Mouse (Mus musculus): Measurements from ENCODE around the gene C77080. TPM values are rescaled to one million over a fixed set of nuclear protein-coding genes. Genes with fewer than 3 reads are reported as not detected.
A peak's percentile ranks its signal among the peaks of the same experiment; 100 is the strongest.

The C77080 gene
- polyA plus RNA-seq, 1 experiment from 2014 or later, result 7.8 TPM

DNA sequence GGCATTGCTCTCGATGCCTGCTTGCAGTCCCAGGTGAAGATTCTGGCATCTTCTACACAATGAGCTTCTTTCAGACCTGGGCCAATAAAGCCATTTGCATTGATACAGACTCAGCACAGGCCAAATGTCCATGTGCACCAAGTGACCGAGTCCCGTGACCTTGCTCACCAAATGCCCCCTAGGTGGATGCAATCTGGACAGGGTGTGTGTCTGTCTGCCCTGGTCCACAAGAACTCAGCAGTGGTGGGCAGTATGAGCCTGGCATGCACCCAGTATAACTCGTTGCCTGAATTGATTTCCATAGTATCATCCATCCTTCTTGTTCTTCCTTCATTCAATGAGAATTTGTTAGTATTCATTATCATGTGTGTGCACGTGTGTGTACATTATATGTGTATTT is 22.0 kb upstream of the C77080 start:
- 83% methylated on average over 5 of the region's 5 CpGs for WGBS
- no peak for ATAC-seq (ENCODE audit: low FRiP score, low TSS enrichment)
- no peak overlapping the region for H3K4me3 ChIP-seq (ENCODE audit: low read length)

DNA sequence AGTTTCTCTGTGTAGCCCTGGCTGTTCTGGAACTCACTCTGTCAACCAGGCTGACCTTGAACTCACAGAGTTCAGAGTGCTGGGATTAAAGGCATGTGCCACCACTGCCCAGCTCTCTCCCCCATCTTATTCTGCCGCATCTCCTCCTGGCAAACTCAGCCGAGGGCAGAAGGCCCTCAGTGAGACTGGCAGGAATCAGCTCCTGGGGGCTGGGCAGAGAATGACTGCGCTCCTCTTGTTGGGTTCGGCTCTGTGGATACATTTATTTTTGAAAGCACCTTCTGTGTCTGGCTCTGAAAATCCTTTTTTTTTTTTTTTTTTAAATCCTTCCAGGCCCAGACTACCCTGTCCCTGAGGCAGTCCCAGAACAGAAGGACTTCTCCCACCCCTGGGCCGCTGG is 21.6 kb upstream of the C77080 start:
- WGBS, result 80% methylated on average over 5 of the region's 5 CpGs
- Histone ChIP-seq H3K27me3 (ENCODE audit: control insufficient read depth, insufficient read depth, low read length) (peaks cover 6% of the 10 kb centered on the region; the same call in 1 of the 2 replicates), H3K9me3 (ENCODE audit: control insufficient read depth, low read length) (no peaks in the 10 kb centered on the region), H3K27ac (ENCODE audit: low read depth, low read length) (no peak overlapping the region), H3K4me1 (ENCODE audit: control insufficient read depth, insufficient read depth, low read length) (peaks cover 12% of the 10 kb centered on the region), H3K4me3 (ENCODE audit: low read length) (no peak overlapping the region), H3K4me2 (replicated peaks; ENCODE audit: low read depth, low read length) (no peak overlapping the region), H3K9ac (ENCODE audit: low read depth, low read length) (no peak overlapping the region), H3K36me3 (ENCODE audit: control insufficient read depth, insufficient read depth, low read length) (no peaks in the 10 kb centered on the region)
- ATAC-seq (ENCODE audit: low FRiP score, low TSS enrichment), result no peak

More for the DNA sequence above, 22.0 kb upstream of the C77080 start:
- Histone ChIP-seq H3K4me2 (replicated peaks; ENCODE audit: low read depth, low read length) (no peak overlapping the region), H3K36me3 (ENCODE audit: control insufficient read depth, insufficient read depth, low read length) (no peaks in the 10 kb centered on the region), H3K4me1 (ENCODE audit: control insufficient read depth, insufficient read depth, low read length) (peaks cover 13% of the 10 kb centered on the region), H3K9ac (ENCODE audit: low read depth, low read length) (no peak overlapping the region), H3K27ac (ENCODE audit: low read depth, low read length) (no peak overlapping the region), H3K27me3 (ENCODE audit: control insufficient read depth, insufficient read depth, low read length) (peaks cover 6% of the 10 kb centered on the region; the same call in 1 of the 2 replicates), H3K9me3 (ENCODE audit: control insufficient read depth, low read length) (no peaks in the 10 kb centered on the region)

DNA sequence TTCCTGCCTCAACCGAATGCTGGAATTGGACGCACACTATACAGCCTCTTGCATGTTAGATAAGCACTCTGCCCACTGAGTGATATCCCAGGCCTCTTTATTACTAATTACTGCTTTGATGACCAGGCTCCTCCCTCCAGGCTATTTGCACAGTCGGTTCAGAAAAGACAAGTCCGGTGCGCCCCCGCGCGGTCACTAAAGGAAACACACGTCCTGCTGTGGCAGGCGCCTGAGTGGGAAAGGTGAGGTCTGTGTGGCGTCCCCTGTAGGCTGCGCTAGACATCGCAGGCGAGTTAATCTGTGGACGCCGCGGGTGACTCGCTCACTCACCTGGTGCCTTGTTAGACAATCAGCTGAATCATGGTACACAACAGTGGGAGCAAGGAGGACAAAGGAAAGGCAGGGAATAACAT is 15.3 kb upstream of the C77080 start:
- no peaks in the 10 kb centered on the region for H3K4me1 ChIP-seq (ENCODE audit: control insufficient read depth, insufficient read depth, low read length)
- H3K9me3 ChIP-seq (ENCODE audit: control insufficient read depth, low read length), result no peaks in the 10 kb centered on the region
- no peaks in the 10 kb centered on the region for H3K27me3 ChIP-seq (ENCODE audit: control insufficient read depth, insufficient read depth, low read length)
- no peak overlapping the region for H3K4me3 ChIP-seq (ENCODE audit: low read length)
- no peak overlapping the region for H3K4me2 ChIP-seq (replicated peaks; ENCODE audit: low read depth, low read length)
- 2% methylated on average over 18 of the region's 18 CpGs for WGBS
- H3K36me3 ChIP-seq (ENCODE audit: control insufficient read depth, insufficient read depth, low read length), result no peaks in the 10 kb centered on the region
- H3K9ac ChIP-seq (ENCODE audit: low read depth, low read length), result no peak overlapping the region
- peak; percentile 42 for ATAC-seq (ENCODE audit: low FRiP score, low TSS enrichment)
- no peak overlapping the region for H3K27ac ChIP-seq (ENCODE audit: low read depth, low read length)

DNA sequence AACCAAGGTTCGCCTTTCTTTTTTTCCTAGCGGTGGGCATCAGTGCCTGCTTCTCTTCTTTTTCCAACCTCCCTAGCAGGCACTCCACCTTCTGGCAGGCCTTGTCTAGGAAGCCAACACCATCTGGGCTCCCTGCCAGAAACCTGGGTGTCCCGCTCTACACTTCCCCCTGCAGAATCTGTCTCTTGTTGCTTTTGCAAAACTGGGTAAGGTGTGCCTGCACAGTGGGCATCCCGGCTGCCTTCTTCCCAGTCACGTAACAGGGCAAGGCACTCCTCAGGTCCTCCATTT is 11.5 kb upstream of the C77080 start:
- H3K9ac ChIP-seq (ENCODE audit: low read depth, low read length), result no peak overlapping the region
- ATAC-seq (ENCODE audit: low FRiP score, low TSS enrichment), result peak; percentile 8; the same call in 1 of the 2 replicates
- no peak overlapping the region for H3K4me2 ChIP-seq (replicated peaks; ENCODE audit: low read depth, low read length)

DNA sequence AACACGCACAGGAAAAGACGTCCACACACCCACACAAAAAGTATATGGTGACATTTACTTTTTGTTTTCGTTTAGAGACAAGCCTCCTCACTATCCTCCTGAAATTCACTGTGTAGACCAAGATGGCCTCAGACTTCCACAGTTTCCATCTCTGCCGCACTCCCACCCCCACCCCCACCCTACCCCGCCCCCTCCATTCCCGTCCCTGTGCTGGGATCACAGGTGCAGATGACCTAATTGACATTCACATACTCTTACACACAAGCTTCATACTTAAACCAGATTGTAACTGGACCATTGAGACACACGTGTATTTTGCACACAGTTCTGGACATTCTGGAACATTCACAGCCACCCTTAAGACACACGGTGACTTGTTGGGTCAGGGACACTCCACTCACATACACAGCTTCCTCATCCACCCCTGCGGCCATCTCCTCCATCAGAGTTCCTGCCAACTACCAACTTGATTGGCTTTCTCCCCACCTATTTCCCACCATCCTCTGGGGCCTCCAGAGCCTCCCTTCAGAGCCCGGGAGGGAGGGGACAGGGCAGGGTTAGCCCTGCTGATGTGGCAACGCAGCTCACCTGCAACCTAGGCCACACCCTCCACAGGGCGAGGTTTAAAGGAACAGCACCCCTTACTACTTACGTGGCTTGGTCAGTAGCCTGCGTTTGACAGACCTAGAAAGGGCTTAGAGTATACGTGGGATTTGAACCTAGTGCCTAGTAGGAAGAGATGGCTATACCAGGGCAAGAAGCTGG is 11.0 kb upstream of the C77080 start:
- H3K36me3 ChIP-seq (ENCODE audit: control insufficient read depth, insufficient read depth, low read length), result no peaks in the 10 kb centered on the region
- H3K4me2 ChIP-seq (replicated peaks; ENCODE audit: low read depth, low read length), result peak overlapping the region; percentile 21; the same call in 1 of the 2 replicates
- ATAC-seq (ENCODE audit: low FRiP score, low TSS enrichment), result peak; percentile 65
- H3K27me3 ChIP-seq (ENCODE audit: control insufficient read depth, insufficient read depth, low read length), result no peaks in the 10 kb centered on the region
- H3K9me3 ChIP-seq (ENCODE audit: control insufficient read depth, low read length), result no peaks in the 10 kb centered on the region
- no peak overlapping the region for H3K4me3 ChIP-seq (ENCODE audit: low read length)
- no peak overlapping the region for H3K9ac ChIP-seq (ENCODE audit: low read depth, low read length)
- no peaks in the 10 kb centered on the region for H3K4me1 ChIP-seq (ENCODE audit: control insufficient read depth, insufficient read depth, low read length)
- H3K27ac ChIP-seq (ENCODE audit: low read depth, low read length), result no peak overlapping the region
- 21% methylated on average over 15 of the region's 15 CpGs for WGBS

More for the DNA sequence above, 11.5 kb upstream of the C77080 start:
- Histone ChIP-seq H3K4me3 (ENCODE audit: low read length) (no peak overlapping the region), H3K4me1 (ENCODE audit: control insufficient read depth, insufficient read depth, low read length) (no peaks in the 10 kb centered on the region), H3K9me3 (ENCODE audit: control insufficient read depth, low read length) (no peaks in the 10 kb centered on the region), H3K27me3 (ENCODE audit: control insufficient read depth, insufficient read depth, low read length) (no peaks in the 10 kb centered on the region), H3K36me3 (ENCODE audit: control insufficient read depth, insufficient read depth, low read length) (no peaks in the 10 kb centered on the region), H3K27ac (ENCODE audit: low read depth, low read length) (no peak overlapping the region)
- 44% methylated on average over 5 of the region's 5 CpGs for WGBS

DNA sequence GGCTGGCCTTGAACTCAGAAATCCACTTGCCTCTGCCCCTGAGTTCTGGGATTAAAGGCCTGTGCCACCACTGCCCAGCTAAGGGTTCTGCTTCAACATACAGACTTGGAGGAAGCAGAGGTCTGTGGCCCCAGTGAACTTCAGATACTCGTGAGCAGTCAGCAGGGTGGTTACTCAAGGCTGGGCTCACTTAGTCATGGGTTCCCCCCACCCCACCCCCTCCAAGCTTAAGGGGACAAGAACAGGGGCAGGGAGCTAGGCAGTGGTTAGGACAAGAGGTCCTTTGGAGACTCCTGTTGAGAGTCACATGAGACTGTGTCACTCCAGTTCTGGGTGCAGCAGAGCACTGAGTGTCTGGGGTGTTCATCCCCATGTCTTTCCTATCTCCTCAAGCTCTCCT is 7.5 kb upstream of the C77080 start:
- Histone ChIP-seq H3K27ac (ENCODE audit: low read depth, low read length) (no peak overlapping the region), H3K36me3 (ENCODE audit: control insufficient read depth, insufficient read depth, low read length) (no peaks in the 10 kb centered on the region), H3K9ac (ENCODE audit: low read depth, low read length) (no peak overlapping the region), H3K9me3 (ENCODE audit: control insufficient read depth, low read length) (no peaks in the 10 kb centered on the region), H3K4me3 (ENCODE audit: low read length) (no peak overlapping the region), H3K27me3 (ENCODE audit: control insufficient read depth, insufficient read depth, low read length) (no peaks in the 10 kb centered on the region), H3K4me2 (replicated peaks; ENCODE audit: low read depth, low read length) (no peak overlapping the region), H3K4me1 (ENCODE audit: control insufficient read depth, insufficient read depth, low read length) (peaks cover 2% of the 10 kb centered on the region; the same call in 1 of the 2 replicates)
- ATAC-seq (ENCODE audit: low FRiP score, low TSS enrichment), result no peak
- 37% methylated on average over 1 of the region's 1 CpGs for WGBS

DNA sequence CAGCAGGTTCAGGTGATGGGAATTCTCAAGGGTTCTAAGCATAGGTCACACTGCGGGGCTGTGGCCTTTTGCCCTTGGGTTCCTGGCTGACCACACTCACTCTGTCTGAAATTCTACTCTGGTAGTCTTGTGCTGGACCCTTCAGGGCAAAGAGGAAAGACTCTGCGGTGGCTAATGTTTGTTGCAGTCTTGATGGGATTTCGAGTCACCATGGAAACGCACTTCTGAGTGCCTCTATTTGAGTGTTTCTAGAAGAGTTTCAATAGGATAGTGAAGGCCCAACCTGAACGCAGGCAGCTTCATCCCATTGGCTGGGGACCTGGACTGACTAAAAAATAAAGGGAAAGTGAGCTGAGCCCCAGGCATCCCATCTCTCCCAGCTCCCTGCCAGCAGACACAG is 5.6 kb upstream of the C77080 start:
- Histone ChIP-seq H3K27ac (ENCODE audit: low read depth, low read length) (no peak overlapping the region), H3K9me3 (ENCODE audit: control insufficient read depth, low read length) (no peaks in the 10 kb centered on the region), H3K4me3 (ENCODE audit: low read length) (no peak overlapping the region), H3K4me2 (replicated peaks; ENCODE audit: low read depth, low read length) (no peak overlapping the region), H3K4me1 (ENCODE audit: control insufficient read depth, insufficient read depth, low read length) (peaks cover 8% of the 10 kb centered on the region; the same call in 1 of the 2 replicates), H3K36me3 (ENCODE audit: control insufficient read depth, insufficient read depth, low read length) (no peaks in the 10 kb centered on the region), H3K9ac (ENCODE audit: low read depth, low read length) (no peak overlapping the region), H3K27me3 (ENCODE audit: control insufficient read depth, insufficient read depth, low read length) (no peaks in the 10 kb centered on the region)
- no peak for ATAC-seq (ENCODE audit: low FRiP score, low TSS enrichment)
- WGBS, result 84% methylated on average over 5 of the region's 5 CpGs

DNA sequence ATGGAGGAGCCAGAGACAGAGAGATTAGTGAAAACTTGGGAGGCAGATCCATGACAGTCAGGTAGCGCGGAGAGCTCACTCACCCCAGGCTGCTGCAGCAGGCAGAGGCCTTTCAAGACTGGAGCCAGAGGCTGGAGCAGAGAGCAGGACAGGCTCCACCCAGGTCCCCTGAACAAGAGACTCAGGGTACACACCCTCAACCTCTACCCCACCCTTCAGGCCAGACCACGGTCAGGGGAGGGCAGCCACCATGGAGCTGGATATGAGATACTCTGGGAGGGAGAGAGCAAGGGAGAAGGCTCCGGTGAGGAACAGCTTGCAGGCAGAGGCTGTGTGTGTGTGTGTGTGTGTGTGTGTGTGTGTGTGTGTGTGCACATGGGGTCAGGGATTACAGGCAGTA is 5.0 kb upstream of the C77080 start:
- Histone ChIP-seq H3K9me3 (ENCODE audit: control insufficient read depth, low read length) (no peaks in the 10 kb centered on the region), H3K27me3 (ENCODE audit: control insufficient read depth, insufficient read depth, low read length) (no peaks in the 10 kb centered on the region), H3K4me3 (ENCODE audit: low read length) (no peak overlapping the region), H3K9ac (ENCODE audit: low read depth, low read length) (no peak overlapping the region), H3K27ac (ENCODE audit: low read depth, low read length) (no peak overlapping the region), H3K36me3 (ENCODE audit: control insufficient read depth, insufficient read depth, low read length) (no peaks in the 10 kb centered on the region), H3K4me2 (replicated peaks; ENCODE audit: low read depth, low read length) (no peak overlapping the region), H3K4me1 (ENCODE audit: control insufficient read depth, insufficient read depth, low read length) (peaks cover 8% of the 10 kb centered on the region; the same call in 1 of the 2 replicates)
- 71% methylated on average over 4 of the region's 4 CpGs for WGBS
- no peak for ATAC-seq (ENCODE audit: low FRiP score, low TSS enrichment)

DNA sequence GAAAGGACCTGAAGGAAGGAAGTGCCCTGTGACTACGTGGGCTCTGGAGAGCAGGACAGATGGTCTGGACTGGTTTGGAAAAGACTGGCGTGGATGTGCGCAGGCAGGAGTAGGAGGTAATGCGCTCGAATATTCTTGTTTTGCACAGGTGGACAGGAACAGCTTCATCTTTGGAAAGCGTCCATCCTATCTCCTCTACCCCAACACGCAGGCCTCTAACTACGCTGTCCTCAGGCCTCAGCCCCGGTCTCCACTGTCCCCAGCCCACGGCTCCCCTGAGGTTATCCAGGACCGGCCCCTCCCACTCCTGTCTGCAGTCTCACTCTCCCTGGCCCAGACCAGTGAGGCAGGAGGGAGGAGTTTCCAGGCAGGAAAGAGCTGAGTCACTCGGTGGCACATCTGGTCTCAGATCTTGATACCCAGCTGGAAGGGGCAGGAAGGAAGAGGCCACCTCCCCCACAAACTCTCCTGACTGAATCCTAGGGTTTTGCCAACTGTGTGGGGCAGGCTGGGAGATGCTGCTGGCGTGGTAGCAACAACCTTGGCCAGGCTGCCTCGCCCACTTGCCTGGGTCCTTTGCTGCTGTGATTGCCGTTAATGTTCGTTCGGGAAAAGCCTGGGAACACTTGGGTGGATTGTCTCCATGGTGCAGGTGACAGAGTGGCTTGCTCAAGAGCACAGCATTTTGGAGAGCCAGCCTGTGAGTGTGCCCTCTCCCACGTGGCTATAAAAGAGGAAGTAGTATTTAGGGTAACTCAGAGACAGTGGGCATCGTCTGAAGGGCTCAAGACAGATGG is 2.2 kb upstream of the C77080 start:
- peak; percentile 77 for ATAC-seq (ENCODE audit: low FRiP score, low TSS enrichment)
- no peaks in the 10 kb centered on the region for H3K9me3 ChIP-seq (ENCODE audit: control insufficient read depth, low read length)
- H3K27ac ChIP-seq (ENCODE audit: low read depth, low read length), result 0 out of 2 replicates have a peak overlapping the region, but pooled peaks have one; percentile 13
- H3K9ac ChIP-seq (ENCODE audit: low read depth, low read length), result no peak overlapping the region
- H3K4me2 ChIP-seq (replicated peaks; ENCODE audit: low read depth, low read length), result peak overlapping the region; percentile 1; the same call in 1 of the 2 replicates
- H3K4me3 ChIP-seq (ENCODE audit: low read length), result no peak overlapping the region
- H3K27me3 ChIP-seq (ENCODE audit: control insufficient read depth, insufficient read depth, low read length), result no peaks in the 10 kb centered on the region
- no peaks in the 10 kb centered on the region for H3K36me3 ChIP-seq (ENCODE audit: control insufficient read depth, insufficient read depth, low read length)
- 21% methylated on average over 19 of the region's 19 CpGs for WGBS
- H3K4me1 ChIP-seq (ENCODE audit: control insufficient read depth, insufficient read depth, low read length), result peaks cover 8% of the 10 kb centered on the region; the same call in 1 of the 2 replicates

Data from kidney, embryonic 14.5 days (tissue).